Mouse (Mus musculus) T-cell, adult 2 months (primary cell): ENCODE measurements around the gene Ifi35.
"Not testable (repeated sequence)": the region's sequence is repeated elsewhere in the genome, so short reads cannot be mapped to it uniquely, and the experiment has no call there.

ENCODE experiments used
- DNase-seq: peaks from one replicate; pipeline ENCODE4 v3.0.0; 2022; ENCODE audit warnings: low spot score

The Ifi35 gene

GRCm38 (mm10) chr11:101448274-101448746, at the start of gene Ifi35:
Ifi35 (plus strand) TSS chr11:101448407.
- peak; percentile 82 for DNase-seq

GRCm38 (mm10) chr11:101415306-101415705, 32.9 kb upstream of the Ifi35 start:
- no peak for DNase-seq

- DNase-seq: peak; percentile 13
Observed at GRCm38 (mm10) chr11:101416433-101417100, 31.6 kb upstream of the Ifi35 start.

DNA sequence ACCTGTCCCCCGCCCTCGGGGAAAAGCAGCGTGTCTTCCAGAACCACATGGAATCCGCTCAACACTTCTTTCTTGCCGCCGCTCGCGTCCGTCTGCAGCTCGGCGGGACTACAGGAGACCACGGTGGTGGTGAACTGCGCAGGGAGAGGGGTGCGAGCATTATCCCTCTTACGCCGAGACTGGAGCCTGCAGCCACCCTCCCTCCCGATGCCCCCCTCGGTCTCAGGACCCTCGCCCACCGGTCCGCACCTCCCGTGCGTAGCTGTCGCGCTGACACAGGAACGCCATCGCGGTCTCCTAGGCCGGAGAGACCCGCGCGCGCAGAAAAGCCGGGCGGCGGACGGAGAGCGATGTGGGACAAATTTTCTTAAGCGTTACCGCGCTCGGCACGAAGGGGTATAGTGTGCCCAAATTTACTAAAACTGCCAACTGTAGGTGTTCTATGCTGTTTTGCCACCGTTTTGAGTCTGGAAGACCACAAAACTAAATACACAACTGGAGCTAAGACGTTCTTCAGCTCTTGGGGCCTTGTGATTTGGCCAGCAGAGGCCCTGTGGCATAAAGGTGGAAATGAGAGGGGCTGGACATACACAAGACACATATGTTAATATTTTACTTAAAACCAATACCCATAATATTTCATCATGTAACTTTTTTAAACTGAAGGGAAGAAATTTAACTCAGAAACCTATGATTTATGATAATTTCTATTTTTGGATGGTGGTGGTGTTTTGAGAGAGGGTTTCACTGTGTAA, 30.9 kb upstream of the Ifi35 start, which contains the start of gene Aarsd1:
Aarsd1 (minus strand) TSS at position 515 of the 755 bp plus-strand sequence.
- peak; percentile 84 for DNase-seq

DNA sequence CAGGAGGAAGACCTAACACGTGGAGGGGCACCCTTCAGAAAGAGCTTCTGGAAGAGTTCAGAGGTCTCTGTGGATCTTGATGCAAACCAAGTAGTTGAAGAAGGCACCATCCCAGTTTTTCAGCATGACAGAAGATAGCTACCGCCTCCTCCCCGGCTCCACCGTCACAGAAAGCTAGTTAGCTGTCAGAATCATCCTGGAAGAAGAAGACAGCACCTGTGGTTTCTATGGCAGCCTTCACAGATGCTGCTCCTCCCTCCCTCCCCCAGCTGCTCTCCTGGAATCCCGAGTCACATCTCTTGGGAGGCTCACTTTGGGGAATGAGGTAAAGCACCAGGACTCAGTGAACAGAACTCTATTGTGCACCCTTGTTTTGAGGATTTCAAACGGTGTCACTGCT, 29.2 kb upstream of the Ifi35 start:
- no peak for DNase-seq

GRCm38 (mm10) chr11:101419610-101420009, 28.6 kb upstream of the Ifi35 start:
- DNase-seq: no peak

- DNase-seq: no peak
Observed at GRCm38 (mm10) chr11:101420148-101420547, 28.1 kb upstream of the Ifi35 start.

GRCm38 (mm10) chr11:101424105-101424851, 23.9 kb upstream of the Ifi35 start, which contains the start of gene Gm27029:
Gm27029 (minus strand) TSS chr11:101424796.
- no peak for DNase-seq

DNA sequence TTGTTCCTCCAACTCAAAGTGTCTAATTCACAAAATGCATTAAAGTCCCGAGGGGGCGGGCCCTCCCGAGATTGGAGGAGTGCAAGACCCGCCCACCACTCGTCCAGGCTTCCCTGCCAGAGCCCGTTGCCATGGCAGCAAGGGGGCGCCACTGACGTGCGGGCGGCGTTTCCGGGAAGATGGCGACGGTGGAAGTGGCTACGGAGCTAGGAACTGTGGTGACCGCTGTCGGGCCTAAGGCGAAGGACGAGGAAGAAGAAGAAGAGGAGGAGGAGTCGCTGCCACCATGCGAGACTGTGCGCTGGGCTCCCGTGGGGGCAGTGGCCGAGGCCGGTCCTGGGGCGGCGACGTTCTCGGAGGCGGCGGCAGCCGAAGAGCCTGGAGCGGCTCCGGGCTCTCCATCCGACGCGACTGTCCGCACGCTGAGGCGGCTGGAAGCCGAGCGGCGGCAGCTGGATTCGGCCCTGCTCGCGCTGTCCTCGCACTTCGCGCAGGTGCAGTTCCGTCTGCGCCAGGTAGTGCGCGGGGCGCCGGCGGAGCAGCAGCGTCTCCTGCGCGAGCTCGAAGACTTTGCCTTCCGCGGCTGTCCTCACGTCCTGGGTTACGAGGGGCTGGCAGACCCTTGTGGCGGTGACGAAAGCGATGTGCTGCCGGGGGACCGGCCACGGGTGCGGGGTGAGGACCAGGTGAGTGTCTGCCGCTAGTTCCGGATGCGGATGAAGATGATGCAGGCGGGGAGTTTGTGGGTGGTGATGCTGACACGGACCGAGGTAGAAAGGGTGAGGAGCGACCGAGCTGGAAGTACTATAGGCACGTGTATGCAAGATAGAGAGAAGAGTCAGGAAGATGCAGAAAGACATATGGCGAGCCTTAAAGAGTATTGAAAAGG, 23.0 kb upstream of the Ifi35 start, which contains the start of the genes Rundc1 and Ptges3l:
Rundc1 (plus strand) TSS at position 161 of the 889 bp plus-strand sequence.
Ptges3l (minus strand) TSS at position 409 of the 889 bp plus-strand sequence.
- peak; percentile 98 for DNase-seq

DNA sequence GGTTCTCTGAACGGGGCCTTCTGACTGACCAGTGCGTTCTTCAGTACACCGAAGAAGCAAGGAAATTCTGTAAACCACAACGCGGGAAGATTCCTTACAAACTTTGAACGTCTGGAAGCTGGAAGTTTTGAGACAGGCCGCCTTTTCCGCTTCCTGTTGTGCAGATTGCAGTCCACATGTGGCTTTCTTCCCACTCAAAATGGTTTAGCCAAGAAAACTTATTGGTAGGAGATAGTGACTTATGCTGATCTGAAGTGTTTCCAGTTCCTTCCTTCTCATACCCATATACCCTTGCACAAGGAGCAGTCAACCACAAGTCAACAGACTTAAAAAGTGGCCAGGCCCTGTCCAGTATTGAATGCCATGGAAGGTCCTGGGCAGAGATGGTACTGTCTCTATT, 22.0 kb upstream of the Ifi35 start:
- no peak for DNase-seq

DNA sequence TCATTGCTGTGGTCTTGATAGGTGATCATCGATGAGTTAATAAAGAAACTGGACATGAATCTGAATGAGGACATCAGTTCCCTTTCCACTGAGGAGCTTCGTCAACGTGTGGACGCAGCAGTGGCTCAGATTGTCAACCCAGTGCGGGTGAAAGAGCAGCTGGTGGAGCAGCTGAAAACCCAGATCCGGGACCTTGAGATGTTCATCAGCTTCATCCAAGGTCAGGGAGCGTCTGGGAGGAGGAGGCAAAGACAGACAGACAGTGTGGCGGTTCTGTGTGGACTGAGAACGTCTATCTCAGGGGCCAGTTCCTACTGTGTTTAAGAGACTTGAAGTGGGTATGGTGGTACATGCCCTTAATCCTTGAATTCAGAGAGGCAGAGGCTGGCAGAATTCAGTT, 16.9 kb upstream of the Ifi35 start:
- no peak for DNase-seq

DNA sequence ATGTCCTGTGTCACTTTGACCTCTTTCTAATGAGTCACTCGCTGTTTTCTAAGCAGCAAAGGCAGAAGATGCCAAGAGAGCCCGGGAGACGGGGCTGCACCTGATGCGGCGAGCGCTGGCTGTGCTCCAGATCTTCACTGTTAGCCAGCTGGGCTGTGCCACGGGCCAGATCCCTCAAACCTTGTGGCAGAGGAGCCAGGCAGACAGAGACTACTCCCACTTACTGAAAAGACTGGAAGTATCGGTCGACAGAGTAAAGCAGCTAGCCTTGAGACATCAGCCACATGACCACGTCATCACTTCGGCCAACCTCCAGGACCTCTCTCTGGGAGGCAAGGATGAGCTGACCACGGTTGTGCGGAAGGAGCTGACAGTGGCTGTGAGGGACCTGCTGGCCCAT, 14.8 kb upstream of the Ifi35 start:
- DNase-seq: no peak

DNA sequence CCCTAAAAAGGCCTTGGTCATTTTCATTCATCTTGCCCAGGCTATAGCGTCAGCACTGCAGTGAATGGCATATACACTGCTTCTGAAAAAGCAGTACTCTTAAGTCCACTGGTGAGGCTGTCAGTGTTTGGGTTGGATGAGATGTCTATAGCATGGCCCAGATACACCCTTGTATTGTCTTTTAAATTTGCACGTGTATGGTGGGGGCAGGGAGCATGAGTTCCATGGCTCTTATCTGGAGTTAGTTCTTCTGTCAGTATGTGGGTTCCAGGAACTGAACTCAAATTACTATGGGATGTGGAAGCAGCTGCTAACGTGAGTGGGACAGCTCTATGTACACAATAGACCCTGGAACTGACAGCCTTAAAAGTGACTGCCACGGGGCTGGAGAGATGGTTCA, 12.4 kb upstream of the Ifi35 start:
- DNase-seq: no peak

DNA sequence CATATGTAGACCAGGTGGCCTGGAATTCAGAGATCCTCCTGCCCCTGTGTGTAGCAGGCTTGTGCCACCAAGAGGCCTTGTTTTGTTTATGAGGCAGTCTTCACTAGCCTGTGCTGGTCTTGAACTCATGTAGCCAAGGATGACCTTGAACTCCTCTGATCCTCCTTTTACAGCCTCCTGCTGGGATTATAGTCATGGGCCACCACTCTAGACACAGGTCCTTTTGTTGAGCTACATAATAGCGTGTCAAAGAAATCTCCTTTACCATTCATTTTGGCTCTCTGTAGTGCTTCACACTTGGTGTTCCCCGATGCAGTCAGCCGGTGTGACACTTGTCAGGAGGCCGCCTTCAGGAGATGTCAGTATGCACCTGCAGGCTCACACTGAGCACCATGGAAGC, 11.3 kb upstream of the Ifi35 start:
- no peak for DNase-seq

DNA sequence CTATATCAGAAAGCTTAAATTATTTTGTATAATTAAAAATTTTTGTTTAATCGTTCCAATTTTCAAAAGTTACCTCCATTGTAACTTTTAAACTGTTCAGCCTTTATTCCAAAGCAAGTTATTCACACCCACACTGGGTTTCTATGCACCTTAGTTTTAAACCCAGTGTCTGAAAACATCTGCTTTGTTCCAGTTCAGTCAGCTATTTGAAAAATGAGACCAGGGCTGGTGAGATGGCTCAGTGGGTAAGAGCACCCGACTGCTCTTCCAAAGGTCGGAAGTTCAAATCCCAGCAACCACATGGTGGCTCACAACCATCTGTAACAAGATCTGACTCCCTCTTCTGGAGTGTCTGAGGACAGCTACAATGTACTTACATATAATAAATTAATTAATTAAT, 10.2 kb upstream of the Ifi35 start:
- not testable (repeated sequence) for DNase-seq

DNA sequence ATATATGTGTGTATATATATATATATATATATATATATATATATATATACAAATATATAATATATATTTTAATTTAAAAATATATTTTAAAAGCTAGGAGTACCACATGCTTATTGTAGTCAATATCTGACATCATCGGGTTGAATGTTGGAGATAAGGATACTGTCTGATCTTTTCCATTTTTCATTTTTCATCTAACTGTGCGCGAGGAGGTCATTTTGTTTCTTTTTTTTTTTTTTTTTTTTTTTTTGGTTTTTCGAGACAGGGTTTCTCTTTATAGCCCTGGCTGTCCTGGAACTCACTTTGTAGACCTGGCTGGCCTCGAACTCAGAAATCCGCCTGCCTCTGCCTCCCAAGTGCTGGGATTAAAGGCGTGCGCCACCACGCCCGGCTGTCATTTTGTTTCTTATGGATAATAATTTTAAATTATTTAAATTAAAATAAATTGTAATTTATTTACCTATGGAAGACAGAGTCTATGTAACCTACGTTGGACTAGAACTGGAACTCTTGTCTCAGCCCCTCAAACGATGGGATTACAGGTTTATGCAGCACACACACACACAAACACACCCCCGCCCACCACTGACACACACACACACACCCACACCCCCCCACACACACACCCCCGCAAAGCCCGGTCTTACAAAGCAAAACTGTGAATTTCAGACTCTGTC, 6.6 kb upstream of the Ifi35 start:
- not testable (repeated sequence) for DNase-seq

DNA sequence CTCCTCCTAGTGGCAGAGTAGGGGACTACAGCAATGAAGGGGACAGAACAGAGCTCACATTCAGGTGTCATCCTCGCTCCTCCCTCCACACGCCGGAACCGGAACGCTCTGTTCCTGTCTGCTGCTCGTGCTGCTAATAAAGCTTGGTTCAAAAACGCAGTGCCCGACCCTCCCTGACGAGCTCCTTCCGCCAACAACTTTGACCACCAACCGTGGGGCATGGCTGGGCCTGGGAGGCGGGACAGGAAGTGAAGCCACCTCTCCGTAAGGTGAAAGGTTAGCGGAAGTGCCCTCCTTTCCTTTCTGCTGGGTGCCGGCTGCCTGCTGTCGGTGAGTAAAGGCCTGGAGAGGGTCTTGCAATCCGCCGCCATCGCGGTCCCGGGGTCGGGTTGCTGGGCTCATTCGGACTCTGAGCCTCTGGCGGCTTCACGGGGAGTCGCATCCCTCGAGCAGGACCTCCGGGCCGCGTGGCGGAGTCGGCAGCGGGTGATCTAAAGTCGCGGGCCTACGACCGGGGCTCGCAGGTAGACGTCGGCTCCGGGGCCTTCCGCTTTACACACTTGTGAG, 6.0 kb upstream of the Ifi35 start, which contains the start of gene Rpl27:
Rpl27 (plus strand) TSS at position 172 of the 567 bp plus-strand sequence.
- peak; percentile 99 for DNase-seq

- no peak for DNase-seq
Observed at GRCm38 (mm10) chr11:101442760-101443159, 5.4 kb upstream of the Ifi35 start.

DNA sequence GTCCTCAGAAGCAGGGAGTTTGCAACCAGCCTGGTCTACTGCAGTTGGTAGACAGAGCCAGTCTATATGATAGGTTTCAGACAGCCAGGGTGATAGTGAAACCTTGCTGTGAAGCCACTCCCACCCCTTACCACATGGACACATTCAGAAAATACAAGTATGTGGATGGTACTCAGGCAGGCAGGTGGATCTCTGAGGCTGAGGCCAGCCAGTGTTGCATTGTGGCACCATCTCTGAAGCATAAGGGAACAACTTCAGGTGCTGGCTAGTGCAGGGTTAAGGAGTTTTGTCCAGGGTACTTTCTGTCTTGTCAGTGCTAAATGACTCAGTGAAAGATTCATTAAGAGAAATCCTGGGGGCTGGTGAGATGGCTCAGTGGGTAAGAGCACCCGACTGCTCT, 1.9 kb upstream of the Ifi35 start:
- no peak for DNase-seq

GRCm38 (mm10) chr11:101446860-101447259, 1.3 kb upstream of the Ifi35 start:
- not testable (repeated sequence) for DNase-seq
